Mouse (Mus musculus) yolk sac, embryonic 10.5 days (tissue): ENCODE data around the gene Mcub.

Experiments
- DNase-seq: peaks from one replicate; pipeline ENCODE4 v3.0.0-alpha.2; 2017; ENCODE audit warnings: low spot score

Gene Mcub

DNA sequence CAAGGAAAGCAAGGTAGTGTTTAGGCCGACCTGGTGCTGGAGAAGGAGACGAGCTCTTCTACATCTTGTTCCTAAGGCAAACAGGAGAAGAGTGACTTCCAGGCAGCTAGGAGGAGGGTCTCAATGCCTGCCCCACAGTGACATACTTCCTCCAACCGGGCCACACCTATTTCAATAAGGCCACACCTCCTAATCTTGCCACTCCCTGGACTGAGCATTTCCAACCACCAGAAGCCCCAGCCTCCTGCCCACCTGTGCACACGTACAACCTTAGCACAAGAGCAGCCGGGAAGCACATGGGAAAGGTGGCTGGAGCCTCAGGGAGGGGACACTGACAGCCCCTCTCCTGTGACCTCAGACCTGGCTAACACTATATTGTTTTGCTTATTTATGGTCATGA, 78.0 kb downstream of the Mcub start:
- DNase-seq = no peak

GRCm38 (mm10) chr3:129887779-129888517, 82.1 kb downstream of the Mcub start:
- DNase-seq = peak; percentile 30

DNA sequence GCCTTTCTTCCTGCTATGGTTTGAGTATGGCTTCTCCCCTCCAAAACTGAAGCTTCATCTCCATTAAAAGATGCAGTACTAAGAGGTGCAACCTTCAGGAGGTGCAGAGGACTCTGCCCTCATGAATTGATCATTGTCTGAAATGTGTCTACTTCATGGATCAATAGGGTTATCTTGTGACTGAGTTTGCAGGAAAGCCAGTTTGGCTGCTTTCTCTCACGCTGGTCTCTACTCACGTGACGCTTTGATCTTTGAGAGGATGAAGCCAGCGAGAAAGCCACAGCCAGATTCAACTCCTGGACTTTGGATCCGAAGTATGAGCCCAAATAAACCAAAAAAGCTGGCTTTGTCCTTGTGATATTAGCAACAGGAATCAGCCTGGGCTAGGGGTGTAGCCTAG, 83.6 kb downstream of the Mcub start:
- DNase-seq = peak; percentile 75

DNA sequence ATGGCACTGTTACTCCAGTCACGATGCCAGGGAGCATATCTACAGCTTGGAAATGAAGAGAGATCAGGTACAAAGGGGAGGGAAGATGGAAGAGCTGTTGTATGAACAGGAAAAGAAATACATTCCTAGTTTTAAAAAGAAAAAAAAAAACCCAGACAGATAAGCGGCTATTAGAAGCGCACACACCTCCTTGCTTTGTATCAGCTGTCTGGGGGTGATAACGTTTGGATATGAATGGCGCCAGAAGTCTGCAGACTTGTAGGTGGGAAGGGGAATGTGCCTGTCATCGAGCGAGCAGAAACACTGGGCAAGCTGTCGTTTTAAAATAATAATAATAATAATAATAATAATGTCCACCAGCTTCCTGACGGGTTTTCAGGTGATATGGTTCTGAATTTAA, 84.4 kb downstream of the Mcub start:
- DNase-seq = no peak

GRCm38 (mm10) chr3:129880925-129881593, 88.9 kb downstream of the Mcub start:
- no peak for DNase-seq

- no peak for DNase-seq
Measured at GRCm38 (mm10) chr3:129879913-129880312, 90.1 kb downstream of the Mcub start.

- DNase-seq = peak; percentile 82
Measured at GRCm38 (mm10) chr3:129879131-129879757, 90.8 kb downstream of the Mcub start.

- DNase-seq = peak; percentile 83
Measured at GRCm38 (mm10) chr3:129878405-129879021, 91.5 kb downstream of the Mcub start, which contains the start of gene Pla2g12a. TSS of gene Pla2g12a (plus strand) at chr3:129878606.

GRCm38 (mm10) chr3:129877327-129877726, 92.7 kb downstream of the Mcub start:
- DNase-seq = no peak
